Mouse (Mus musculus) 416B (cell line): Measurements from ENCODE around the gene Kcnn1.
"Not testable (repeated sequence)": the region's sequence is repeated elsewhere in the genome, so short reads cannot be mapped to it uniquely, and the experiment has no call there.

Experiments used
- DNase-seq: peaks from one replicate; pipeline ENCODE4 v3.0.0; 2011; ENCODE audit warnings: low read depth

Gene Kcnn1

DNA sequence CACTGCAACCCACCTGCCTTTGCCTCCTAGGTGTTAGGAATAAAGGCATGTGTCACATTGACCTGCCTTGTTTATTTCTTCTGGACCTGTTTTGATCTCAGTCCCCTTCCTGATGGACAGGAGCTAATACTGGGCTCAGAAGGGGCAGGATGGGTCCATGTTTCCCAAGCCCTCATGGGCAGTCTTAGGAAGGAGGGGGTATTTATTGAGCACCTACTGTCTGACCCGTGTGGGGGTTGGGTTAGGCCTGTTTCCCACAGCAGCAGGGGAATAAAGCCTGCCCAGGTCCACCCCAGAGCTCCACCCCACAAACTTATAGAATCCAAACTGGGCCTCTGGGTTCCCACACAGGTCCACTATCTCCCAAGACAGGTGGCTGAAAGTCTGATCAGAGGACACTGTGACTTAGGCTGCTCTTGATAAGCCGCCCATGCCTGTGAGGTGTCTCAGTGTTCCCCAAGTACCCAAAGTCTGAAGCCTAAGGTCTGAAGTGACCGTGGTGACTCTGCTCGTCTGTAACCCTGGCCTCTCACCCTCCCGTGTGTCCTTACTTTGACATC lies 19.8 kb downstream of the Kcnn1 start:
- no peak for DNase-seq

DNA sequence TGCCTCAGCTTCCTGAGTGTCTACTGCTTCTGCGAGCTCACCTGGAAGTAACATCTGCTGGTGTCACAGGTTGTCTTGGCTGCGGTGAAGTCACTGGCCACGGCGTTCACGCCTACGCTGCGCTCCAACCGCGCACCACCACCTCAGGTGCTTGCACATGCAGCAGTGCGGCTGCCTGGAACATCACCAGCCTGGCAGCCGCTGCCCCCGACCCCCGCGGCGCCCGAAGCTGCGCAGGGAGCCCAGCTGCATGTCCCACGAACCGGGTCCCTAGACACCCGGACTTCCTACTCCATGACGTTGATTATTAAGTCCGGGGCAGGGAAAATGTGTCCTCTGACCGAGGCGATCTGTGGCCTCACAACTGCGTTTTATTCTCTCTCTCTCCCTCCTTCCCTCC lies 20.6 kb downstream of the Kcnn1 start:
- no peak for DNase-seq

DNA sequence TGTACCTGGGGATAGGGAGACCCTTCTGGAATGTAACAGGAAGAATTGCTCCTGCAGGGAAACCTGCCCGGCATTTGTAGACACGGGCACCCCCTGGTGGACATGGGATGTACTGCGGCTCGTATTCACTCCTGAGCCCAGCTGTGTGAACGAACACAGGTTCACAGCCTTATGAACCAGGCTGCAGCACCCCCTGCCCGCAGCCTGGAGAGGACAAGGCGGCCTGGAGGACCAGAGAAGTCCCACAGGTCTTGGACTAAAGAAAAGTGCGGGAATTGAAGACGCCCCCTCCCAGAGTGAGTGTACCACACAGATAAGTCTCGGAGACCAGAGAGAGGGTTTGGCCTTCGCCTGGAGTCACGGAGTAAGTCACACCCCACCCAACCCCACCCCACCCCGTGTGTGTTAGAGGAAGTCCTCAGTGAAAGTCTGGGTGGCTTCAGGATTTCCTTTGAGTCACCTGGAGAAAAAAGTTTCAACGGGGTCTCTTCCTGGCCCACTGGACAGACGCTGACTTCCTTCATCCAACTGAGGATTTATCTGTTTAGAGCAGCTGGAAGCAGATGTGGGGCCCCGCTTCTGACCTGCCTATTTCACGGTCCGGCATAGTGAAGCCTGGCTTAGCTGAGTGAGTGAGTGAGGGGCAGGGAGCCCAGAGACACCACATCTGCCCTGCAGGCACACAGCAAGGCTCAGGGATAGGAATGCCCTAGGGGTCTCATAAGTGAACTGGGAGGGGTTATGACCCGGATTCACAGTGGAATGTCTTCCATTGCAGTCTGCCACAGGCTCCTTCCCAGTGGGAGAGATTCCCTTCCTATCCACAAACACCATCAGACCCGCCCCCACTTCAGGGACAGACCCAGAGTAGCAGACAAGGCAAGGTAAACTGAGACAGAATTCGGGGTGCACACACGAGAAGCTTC lies 21.6 kb downstream of the Kcnn1 start:
- DNase-seq: peak; percentile 89

DNA sequence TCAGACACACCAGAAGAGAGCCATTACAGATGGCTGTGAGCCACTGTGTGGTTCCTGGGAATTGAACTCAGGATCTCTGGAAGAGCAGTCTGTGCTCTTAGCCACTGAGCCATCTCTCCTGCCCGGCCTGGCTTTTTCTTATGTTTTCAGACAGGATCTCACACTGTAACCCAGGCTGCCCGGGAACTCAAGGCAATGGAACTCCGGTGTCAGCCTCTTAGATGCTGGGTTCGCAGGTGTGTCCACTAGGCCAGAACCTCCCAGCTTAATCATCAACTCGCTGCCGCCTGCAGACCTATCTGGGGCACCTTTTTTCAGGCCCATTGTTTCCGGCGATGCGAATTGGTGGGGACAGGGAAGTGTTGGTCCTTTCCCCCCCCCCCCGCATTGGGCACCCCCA lies 22.5 kb downstream of the Kcnn1 start:
- no peak for DNase-seq

DNA sequence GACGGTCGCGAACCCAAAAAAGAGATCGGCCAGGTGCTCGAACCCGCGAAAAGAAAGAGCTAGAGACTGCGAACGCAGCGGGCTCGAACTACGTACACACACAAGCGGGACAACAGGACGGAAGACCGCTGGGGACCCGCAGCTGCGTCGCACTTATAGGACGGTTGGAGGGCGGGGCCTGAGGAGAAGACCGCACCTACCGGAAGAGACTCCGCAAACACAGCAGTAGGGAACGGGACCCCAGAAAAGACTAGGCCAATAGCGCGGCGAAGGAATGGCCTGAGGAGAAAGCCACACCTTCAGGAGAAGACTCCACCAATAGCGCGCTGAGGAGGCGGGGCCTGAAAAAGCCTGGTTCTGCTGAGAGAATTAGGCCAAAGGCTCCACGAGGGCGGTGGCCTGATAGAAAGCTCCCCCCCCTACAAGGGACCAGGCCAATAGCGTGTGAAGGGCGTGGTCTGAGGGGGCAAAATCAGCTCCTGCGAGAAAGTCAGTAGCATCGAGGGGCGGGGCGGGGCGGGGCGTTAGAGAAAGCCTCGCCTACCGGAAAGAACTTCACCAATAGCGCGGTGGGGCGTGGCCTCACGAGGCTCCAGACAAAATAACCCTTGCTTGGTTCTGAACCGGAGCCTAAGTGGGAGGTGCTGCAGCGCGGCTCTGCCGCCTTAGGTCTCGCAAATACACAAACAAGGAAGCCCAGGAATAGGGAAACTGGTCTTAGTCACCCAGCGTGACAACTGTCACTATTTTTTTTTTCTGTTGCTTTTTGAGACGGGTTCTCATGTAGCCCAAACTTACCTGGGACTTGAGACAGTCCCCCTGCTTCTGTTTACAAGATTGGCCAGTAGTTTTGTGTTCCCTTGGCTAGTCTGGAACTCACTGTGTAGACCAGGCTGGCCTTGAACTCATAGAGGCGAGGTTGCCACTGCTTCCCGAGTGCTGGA lies 23.4 kb downstream of the Kcnn1 start, which contains the start of gene Arrdc2:
Arrdc2 (minus strand) TSS at position 313 of the 944 bp plus-strand sequence.
- DNase-seq: peak; percentile 100

DNA sequence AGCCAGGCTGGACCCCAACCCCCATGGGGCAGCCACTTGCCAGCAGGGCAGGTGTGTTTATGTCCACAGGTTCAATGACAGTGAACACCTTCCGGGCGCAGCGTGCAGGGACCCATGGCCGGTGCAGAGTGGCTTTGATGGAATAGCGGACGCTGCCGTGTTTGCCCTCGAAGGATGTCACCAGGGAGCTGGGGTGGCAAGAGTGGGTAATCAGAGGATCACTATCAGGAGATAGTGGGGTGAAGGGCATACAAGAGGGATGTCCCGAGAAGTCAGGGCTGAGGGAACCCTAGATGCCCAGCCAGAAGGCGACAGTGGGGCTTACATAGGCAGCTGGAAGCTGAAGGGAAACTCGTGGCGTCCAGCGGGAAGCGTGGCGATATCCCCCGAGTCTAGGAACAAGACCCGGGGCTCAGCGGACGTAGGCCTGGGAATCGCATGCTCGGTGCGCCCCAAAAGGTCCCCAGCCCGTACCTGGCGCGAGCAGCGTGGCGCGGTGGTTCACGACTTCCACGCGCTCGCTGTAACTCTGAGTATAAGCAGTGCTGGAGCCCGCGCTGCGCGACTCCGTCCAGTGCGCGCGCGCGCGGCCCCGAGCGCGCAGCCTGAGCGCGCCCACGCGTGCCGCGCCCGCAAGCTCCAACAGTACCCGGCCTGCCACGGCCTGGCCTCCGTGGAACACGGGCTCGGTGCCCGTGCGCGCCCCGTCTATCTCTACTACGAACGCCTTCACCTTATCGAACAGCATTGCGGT lies 24.2 kb downstream of the Kcnn1 start:
- peak; percentile 63 for DNase-seq

DNA sequence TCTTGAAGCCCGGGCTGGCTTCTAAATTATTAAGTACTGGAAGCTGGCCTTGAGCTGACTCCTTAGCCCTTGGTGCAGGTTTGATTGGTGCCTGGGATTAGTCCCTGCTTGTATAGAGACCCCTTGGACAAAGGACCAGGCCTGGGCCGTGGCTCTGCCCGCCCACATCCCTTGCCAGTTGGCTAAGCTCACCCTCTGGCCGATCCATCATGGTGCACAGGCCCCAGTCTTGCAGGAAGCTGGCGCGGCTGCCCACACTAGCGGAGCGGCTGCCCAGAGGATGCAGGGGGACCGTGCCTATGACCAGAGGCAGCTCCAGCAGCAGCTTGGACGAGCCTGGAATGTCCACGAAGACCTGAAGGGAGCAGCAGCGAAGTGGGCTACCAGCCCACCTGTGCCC lies 26.4 kb downstream of the Kcnn1 start:
- DNase-seq: no peak

DNA sequence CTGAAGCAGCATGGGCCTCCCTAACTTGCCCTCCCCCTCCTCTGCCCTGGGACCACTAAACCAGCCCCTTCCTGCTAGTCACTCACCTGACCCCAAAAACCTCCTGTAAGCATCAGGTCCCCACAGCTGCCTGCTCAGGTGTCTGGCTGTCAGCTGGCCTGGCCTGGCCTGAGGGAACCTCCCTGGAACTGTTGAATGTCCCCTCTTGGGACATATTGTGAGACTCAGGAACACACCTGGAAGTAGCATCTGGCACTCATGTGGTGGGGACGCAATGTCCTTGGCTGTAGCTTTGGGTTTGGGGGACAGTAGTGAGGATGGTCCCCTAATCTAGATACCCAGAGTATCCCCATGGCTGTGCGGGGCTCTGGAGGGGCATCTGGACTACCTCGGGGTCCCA lies 29.0 kb downstream of the Kcnn1 start:
- DNase-seq: no peak

DNA sequence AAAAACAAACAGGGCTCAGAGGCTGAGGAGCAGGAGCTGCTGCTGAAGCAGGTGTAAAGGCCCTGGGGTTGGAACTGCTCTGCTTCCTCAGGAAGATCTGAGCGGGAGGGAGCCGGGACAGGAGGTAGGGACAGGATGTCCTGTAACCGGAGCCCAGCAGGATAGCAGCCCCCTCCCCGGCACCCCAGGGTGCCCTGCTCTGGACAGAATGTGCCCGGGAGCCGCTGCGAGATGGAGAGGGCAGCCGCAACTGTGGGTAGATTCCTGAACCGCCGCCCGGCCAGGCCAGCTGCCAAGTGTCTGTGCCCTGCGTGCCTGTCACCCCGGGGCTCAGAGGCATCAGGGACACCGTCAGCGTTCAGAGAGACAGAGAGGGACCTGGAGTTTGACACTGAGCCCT lies 29.5 kb downstream of the Kcnn1 start:
- no peak for DNase-seq

DNA sequence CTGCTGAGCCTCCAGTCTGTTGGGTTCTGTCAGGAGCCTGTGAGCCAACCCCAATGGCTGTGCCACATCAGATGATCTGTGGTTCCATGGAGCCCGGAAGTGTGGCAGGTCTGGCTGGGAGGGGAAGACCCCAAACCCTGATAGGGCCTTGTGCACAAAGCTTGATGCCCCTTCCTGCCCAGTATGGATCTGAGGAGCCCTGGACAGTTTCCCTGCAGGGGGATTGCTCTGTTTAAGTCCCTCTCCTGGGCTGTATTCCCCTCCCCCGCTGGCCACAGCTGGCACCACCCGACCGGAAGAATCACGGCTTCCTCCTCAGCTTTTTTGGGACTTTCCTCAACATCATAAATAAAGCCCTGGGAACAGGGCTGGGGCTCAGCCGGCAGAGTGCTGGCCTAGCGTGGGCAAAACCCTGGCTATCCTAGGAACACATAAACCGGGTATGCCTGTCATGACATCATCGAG lies 30.0 kb downstream of the Kcnn1 start:
- DNase-seq: peak; percentile 52

DNA sequence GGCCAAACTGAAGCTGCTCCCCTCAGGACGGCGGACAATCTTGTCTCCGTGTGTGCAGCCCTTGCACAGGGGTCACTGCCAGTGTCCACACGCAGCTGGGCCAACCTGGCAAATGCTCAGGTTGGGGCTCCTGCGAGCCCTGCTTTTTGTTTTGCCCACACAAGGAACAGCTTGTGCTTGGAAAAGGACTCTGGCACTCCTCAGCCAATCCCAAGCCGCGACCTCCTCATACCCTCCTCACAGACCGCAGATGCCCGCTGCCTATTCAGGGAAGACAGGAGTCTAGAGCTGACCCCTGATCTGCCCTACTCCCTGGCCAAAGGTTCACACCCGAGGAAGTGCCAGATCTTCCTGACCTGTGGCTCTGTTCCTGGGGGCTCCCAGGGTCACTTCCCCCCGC lies 30.7 kb downstream of the Kcnn1 start:
- no peak for DNase-seq

DNA sequence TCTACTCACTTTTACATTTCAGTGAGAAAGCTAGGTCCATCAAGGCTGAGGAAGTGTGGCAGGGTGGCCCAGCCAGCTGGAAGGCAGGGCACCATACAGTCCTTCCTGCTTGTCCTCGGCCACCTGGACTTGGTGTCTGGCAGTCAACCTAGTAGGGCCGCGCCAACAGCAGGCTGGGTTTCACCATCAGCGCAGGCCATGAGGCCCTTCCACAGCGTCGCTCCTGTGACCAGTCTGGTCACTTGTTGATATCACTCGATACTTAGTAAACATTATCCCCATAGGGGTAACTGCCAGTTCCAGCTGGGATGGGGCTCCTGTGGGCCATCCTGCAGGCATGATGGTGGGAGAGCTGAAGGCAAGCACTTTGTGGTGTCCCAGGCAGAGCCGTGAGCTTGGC lies 31.5 kb downstream of the Kcnn1 start:
- no peak for DNase-seq

DNA sequence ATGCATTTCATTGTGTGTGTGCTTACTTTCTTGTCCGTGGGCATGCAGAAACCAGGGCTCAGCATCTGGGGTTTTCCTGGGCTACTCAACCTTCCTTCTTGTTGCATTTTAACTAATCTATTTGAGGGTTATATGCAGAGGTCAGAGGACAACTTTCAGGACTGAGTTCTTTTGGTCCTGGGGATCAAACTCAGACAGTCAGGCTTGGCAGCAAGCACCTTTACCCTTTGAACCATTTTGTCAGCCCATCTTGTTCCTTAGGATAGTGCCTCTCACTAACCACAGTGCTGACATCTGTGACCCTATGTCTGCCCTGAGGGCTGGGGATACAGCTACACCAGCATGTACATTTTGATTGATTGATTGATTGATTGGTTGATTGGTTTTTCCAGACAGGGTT lies 35.3 kb downstream of the Kcnn1 start:
- no peak for DNase-seq

DNA sequence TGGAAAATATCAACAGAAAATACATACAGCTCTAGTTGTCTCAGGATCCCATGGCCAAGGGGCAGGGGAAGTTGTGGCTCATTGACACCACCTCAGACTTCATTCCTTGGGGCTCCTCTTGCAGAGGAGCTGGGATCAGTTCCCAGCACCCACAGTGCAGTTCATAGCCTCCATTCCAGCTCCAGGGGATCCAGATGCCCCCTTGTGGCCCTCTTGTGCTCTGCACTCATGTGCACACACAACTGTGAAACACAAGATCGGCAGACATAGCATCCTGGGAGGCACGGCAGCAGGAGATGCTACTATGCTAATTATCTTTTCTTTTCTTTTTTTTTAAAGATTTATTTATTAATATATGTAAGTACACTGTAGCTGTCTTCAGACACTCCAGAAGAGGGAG lies 36.0 kb downstream of the Kcnn1 start:
- DNase-seq: peak; percentile 24

DNA sequence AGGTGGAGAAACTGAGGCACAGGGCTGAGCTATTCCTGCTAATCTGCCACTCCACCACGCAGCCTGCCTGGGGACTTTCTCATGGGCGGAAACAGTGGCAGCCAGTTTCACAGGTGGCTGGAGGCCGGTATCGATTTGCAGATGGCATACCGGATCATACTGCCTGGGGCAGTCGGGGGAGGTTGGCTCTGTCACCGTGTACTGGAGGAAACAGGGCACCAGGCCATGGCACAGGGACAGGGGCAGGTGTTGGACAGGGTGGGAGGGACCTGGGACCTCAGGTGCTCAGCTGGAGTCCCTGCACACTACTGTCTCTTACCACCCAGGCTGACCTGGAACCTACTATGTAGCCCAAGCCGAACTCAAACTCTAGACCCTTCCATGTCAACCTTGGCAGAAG lies 37.2 kb downstream of the Kcnn1 start:
- no peak for DNase-seq

DNA sequence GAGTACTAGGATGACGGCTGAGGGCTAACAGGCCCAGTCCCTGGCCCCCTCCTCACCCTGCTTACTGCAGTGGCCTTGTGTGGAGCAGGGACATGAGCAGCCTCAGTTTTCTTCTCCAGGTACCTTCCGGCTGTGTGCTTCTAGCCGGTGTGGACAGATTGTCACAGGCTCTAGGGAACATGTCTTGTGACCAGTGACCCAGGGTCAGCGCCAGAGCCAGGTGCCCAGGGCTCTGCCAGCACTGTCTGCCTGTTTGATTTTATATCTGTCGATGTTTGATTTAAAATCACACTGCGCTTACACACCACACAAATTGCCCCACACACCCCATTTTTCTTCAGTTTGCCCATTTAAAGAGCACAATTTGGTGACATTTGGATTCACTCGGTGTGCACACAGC lies 39.3 kb downstream of the Kcnn1 start:
- no peak for DNase-seq

DNA sequence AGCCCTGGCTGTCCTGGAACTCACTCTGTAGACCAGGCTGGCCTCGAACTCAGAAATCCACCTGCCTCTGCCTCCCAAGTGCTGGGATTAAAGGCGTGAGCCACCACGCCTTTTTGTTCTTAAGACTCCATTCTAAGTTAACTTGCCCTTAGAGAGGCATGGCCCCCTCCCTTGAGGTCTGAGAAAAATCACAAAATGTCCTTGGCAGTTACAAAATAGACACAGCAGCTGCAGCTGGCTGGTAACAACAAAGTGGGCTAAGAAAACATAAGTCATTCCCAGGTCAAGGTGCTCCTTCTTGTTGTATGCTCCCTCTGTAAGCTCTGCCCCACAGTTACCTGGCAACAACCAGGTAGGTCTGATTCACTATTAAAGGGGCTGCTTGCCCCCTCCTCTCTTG lies 40.5 kb downstream of the Kcnn1 start:
- DNase-seq: not testable (repeated sequence)

DNA sequence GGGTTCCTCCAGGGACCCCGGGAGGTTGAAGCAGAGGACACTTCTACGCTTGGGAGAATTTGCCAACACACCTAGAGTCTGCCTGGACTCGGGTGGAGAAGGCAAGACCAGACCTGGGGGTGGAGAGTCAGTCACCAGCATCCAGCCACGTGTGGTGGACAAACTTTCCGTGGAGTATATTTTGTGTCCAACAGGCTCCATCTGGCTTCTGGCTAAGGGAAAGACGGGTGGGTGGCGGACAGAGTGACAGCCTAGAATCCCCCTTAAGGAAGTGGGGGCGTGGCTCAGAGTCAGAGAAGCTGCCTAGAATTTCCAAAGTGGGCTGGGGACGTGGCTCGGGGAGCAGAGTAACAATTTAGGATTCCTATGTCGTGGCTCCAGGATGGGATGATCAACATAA lies 41.1 kb downstream of the Kcnn1 start:
- no peak for DNase-seq

DNA sequence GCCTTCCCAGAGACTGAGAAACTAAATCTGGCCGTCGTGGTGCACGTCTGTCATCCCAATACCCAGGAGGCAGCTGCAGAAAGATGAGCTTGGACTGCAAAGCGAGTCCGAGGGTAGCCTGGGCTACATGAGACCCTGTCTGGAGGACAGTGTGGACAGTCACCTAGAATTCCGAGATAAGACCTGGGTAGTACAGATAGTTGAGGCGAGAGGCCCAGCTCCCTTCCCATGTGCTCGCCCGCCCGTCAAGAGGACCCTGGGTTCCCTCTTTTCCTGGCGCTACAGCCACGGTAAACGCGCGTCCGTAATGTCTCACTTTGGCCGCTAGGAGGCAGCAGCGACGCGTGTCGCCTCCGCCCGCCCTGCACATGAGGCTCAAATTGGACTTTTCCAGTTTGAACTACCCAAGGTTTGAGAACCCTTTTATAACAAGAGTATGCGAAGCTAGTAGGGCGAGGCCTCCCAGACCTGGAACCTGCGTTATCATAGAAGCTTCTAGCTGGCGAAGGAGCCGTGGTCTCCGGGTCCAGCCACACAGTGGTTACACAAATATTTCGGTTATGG lies 41.6 kb downstream of the Kcnn1 start:
- peak; percentile 72 for DNase-seq

DNA sequence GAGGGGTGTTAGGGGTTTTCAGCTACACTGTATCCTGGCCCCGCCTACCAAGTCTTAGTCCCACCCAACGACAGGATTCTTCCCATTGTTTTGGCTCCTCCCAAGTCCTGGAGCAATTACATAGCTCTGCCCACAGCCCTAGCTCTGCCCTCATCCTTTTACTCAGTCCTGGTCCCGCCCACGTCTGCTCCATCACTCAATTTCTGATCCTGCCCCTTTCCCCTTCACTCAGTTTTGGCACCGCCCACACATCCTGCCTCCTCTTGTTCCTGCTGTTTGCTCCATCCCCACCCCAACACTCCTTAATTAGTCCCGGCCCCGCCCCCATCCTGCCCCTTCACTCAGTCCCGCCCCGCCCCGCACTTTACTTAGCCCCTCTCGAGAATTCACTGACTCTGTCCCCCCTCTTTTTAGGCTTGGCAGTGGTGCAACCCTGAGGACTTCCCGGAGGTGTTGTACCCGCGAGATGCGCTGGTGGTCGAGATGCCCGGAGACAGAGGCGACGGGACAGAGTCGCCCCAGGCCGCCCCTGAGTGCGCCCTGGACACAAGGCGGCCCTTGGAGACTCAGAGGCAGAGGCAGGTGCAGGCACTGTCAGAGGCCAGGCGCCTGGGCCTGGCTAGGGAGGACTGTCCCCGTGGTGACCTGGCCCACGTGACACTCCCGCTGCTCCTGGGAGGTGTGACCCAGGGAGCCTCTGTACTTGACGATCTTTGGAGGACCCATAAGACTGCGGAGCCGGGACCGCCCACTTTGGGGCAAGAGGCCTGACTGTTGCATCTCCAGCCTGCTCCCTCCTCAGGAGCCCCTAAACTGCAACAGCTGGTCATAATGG lies 42.7 kb downstream of the Kcnn1 start:
- peak; percentile 83 for DNase-seq
